28 mouse cellular contexts compared by ENCODE assay signal in the genomic region with DNA sequence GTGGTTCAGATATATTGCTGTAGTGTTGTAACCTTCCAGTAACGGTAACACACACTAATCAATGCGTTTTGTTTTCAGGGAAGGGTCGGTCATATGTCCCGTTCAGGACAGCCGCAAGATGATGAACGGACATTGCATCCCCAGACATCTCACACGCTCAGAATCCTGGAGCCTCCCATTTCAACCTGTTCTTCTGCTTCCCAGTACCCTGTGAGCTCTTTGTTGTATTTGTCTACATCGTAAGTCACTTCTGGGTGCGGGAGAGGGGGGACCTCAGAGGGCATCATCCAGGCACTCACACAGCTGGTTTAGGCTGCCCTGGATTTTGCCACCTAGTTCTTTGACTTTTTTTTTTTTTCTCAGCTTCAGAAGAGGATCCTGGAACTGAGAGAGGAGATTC.
"Had no signal": no experiment of that assay in that cellular context is flagged by ENCODE, and none has a peak within 500 bp of the region (broad histone marks: within the 10 kb centered on the region; RNA-seq: fewer than 3 reads in every experiment).

No protein-coding gene starts in this region.

- ATAC-seq: forebrain, embryonic 13.5 days; forebrain, embryonic 14.5 days; forebrain, embryonic 15.5 days; forebrain, embryonic 16.5 days had no signal

- H3K4me2 ChIP-seq: embryonic facial prominence, embryonic 12.5 days; embryonic facial prominence, embryonic 13.5 days; embryonic facial prominence, embryonic 15.5 days; forebrain, embryonic 12.5 days; forebrain, embryonic 13.5 days; forebrain, embryonic 15.5 days had no signal

- DNase-seq: cerebellum, adult 18-20 months; cerebellum, adult 2 months; cerebellum, adult 8-10 months; cerebellum, adult 9-10 months; cerebellum, adult 9-11 months; cerebellum, postnatal 10 days; cerebellum, postnatal 14 days; cerebellum, postnatal 25 days; cerebellum, postnatal 36 days; embryo, embryonic 11 days; gastrocnemius, adult 2 months; gastrocnemius, postnatal 10 days; gastrocnemius, postnatal 14 days; gastrocnemius, postnatal 25 days; gastrocnemius, postnatal 36 days; heart, adult 18-20 months; heart, adult 2 months had no signal

- H3K9ac ChIP-seq: embryonic facial prominence, embryonic 12.5 days; embryonic facial prominence, embryonic 13.5 days; embryonic facial prominence, embryonic 15.5 days; forebrain, embryonic 12.5 days; forebrain, embryonic 13.5 days; forebrain, embryonic 15.5 days had no signal

- H3K9me3 ChIP-seq: embryonic facial prominence, embryonic 10.5 days; embryonic facial prominence, embryonic 12.5 days; embryonic facial prominence, embryonic 13.5 days; embryonic facial prominence, embryonic 15.5 days; forebrain, embryonic 10.5 days; forebrain, embryonic 12.5 days; forebrain, embryonic 13.5 days; forebrain, embryonic 15.5 days had no signal

- H3K27ac ChIP-seq: embryonic facial prominence, embryonic 10.5 days; embryonic facial prominence, embryonic 12.5 days; embryonic facial prominence, embryonic 13.5 days; embryonic facial prominence, embryonic 15.5 days; forebrain, embryonic 10.5 days; forebrain, embryonic 12.5 days; forebrain, embryonic 13.5 days; forebrain, embryonic 15.5 days; gastrocnemius, adult 2 months; heart, adult 2 months had no signal

- H3K4me3 ChIP-seq: embryonic facial prominence, embryonic 10.5 days; embryonic facial prominence, embryonic 12.5 days; embryonic facial prominence, embryonic 13.5 days; embryonic facial prominence, embryonic 15.5 days; erythroblast, embryonic 14.5 days; forebrain, embryonic 10.5 days; forebrain, embryonic 12.5 days; forebrain, embryonic 13.5 days; forebrain, embryonic 15.5 days; gastrocnemius, adult 2 months; heart, adult 2 months had no signal

- H3K4me1 ChIP-seq: embryonic facial prominence, embryonic 10.5 days; embryonic facial prominence, embryonic 12.5 days; embryonic facial prominence, embryonic 13.5 days; embryonic facial prominence, embryonic 15.5 days; forebrain, embryonic 10.5 days; forebrain, embryonic 12.5 days; forebrain, embryonic 15.5 days had no signal

- H3K27me3 ChIP-seq: embryonic facial prominence, embryonic 12.5 days; embryonic facial prominence, embryonic 13.5 days; embryonic facial prominence, embryonic 15.5 days; forebrain, embryonic 12.5 days; forebrain, embryonic 13.5 days; forebrain, embryonic 15.5 days had no signal
